Mouse (Mus musculus) myocyte (in vitro differentiated cells): ENCODE results near the gene Smtnl1.

Source experiments
- CEBPB ChIP-seq: IDR thresholded peaks from 2 replicates; pipeline ENCODE4 v1.6.1; 2011; ENCODE audit warnings: mild to moderate bottlenecking, moderate library complexity; ENCODE audit not compliant: poor library complexity, insufficient read depth, severe bottlenecking
- E2F4 ChIP-seq: IDR thresholded peaks from one replicate; pipeline ENCODE4 v1.6.1; 2011; ENCODE audit warnings: mild to moderate bottlenecking, control low read depth, moderate library complexity; ENCODE audit not compliant: insufficient read depth
- MAX ChIP-seq: IDR thresholded peaks from one replicate; pipeline ENCODE4 v1.6.1; 2011; ENCODE audit warnings: low read depth, mild to moderate bottlenecking, control low read depth
- MYOG ChIP-seq, 3 experiments: IDR thresholded peaks; one replicate each; pipeline ENCODE4 v1.6.1; 2011; ENCODE audit warnings: control low read depth in 2 of 3, low read depth in 2 of 3, mild to moderate bottlenecking in 2 of 3; ENCODE audit not compliant: insufficient read length in 2 of 3, control insufficient read depth in 1 of 3, insufficient read depth in 1 of 3
- POLR2A ChIP-seq: IDR thresholded peaks from one replicate; pipeline ENCODE4 v1.6.1; 2011; ENCODE audit warnings: low read depth, mild to moderate bottlenecking, control low read depth, moderate library complexity; ENCODE audit not compliant: insufficient read length
- POLR2AphosphoS2 ChIP-seq: IDR thresholded peaks from one replicate; pipeline ENCODE4 v1.6.1; 2011; ENCODE audit warnings: low read depth, control low read depth; ENCODE audit not compliant: insufficient read length
- SRF ChIP-seq: IDR thresholded peaks from one replicate; pipeline ENCODE4 v1.6.1; 2011; ENCODE audit warnings: low read depth; ENCODE audit not compliant: control insufficient read depth, insufficient read length
- TCF12 ChIP-seq: IDR thresholded peaks from one replicate; pipeline ENCODE4 v1.6.1; 2011; ENCODE audit warnings: mild to moderate bottlenecking, control low read depth; ENCODE audit not compliant: poor library complexity, insufficient read depth, severe bottlenecking
- USF1 ChIP-seq: IDR thresholded peaks from one replicate; pipeline ENCODE4 v1.6.1; 2011; ENCODE audit warnings: low read depth, mild to moderate bottlenecking, control low read depth, moderate library complexity

DNA sequence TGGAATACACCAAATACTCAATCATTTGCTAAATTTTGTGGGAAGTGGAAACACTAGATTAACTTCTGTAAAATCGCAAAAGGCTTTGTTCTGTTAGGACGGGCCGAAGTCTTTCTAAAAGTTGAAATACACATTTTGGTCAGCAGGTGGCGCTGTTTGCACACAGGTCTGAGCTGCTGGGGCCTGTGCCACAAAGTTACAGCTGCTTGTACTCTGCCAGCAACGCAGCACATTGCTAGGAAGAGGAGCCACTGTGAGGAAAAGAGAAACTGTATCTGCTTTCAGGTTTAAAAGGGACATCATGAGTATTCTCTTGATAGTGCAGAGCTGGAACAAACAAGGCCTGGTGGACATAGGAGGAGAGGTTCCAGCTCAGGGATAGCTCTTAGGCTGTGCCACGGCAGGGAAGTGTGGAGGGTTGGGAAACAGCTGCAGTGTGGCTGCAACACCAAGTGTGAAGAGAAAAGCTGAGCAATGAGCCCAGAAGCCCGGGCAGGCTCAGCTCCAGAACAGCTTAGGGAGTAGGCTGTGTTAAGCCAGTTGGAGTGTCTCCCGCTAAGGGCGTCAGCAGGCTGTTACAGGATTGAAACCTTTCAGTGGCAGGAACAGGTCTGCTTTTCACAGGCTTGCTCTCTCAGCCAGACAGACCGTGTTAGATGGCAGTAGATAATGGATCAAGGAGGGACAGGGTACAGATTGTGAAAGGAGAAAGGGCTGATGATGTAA is 9.4 kb upstream of the Smtnl1 start:
- TF ChIP-seq POLR2A (no peak), TCF12 (no peak), MAX (no peak), POLR2AphosphoS2 (no peak), USF1 (no peak), E2F4 (no peak), MYOG (IDR thresholded peaks at IDR 0.05; ENCODE audit: control insufficient read depth in 1 of 3, insufficient read depth in 1 of 3, insufficient read length in 2 of 3, low read depth in 2 of 3) (peak in 1 of 3 experiments; percentile 18), SRF (no peak), CEBPB (no peak)
